Mouse (Mus musculus) liver, embryonic 14.5 days (tissue): Measurements from ENCODE around the gene Csta1. TPM values are rescaled to one million over a fixed set of nuclear protein-coding genes. Genes with fewer than 3 reads are reported as not detected.

Experiments used
- ATAC-seq: fragments of 200-750 bp; cut with Nextera tagmentation; 2 replicates; pipeline ENCODE4 v1.8.0; 2017; ENCODE audit warnings: moderate number of reproducible peaks, mild to moderate bottlenecking, moderate library complexity; ENCODE audit not compliant: insufficient read depth
- DNase-seq, 3 experiments: peaks; one replicate each; pipeline ENCODE4 v3.0.0-alpha.2; 2012 to 2013; ENCODE audit warnings: low read depth in 3 of 3, low spot score in 3 of 3
- H3K27ac ChIP-seq: fragments of 300-500 bp; sonication (generic); 2 replicates; pipeline ENCODE4 v1.5.1; 2014; ENCODE audit warnings: moderate library complexity, mild to moderate bottlenecking, control low read depth, inconsistent platforms
- H3K27me3 ChIP-seq: fragments of 300-500 bp; sonication (generic); 2 replicates; pipeline ENCODE4 v1.6.1; 2014; ENCODE audit warnings: mild to moderate bottlenecking, low read length, moderate library complexity; ENCODE audit not compliant: control insufficient read depth, insufficient read depth
- H3K36me3 ChIP-seq: fragments of 300-500 bp; sonication (generic); replicated peaks from 2 replicates; pipeline ENCODE4 v1.6.1; 2014; ENCODE audit warnings: low read depth; ENCODE audit not compliant: control insufficient read depth, insufficient read depth
- H3K4me1 ChIP-seq, 2 experiments: fragments of 200-500 bp in 1 of 2; fragments of 300-500 bp in 1 of 2; sonication (generic) in 1 of 2; replicated peaks; 2 replicates each; pipeline ENCODE4 v1.6.1; 2012 to 2014; ENCODE audit warnings: antibody characterized with exemption in 1 of 2, inconsistent platforms in 1 of 2, low read length in 1 of 2; ENCODE audit not compliant: control insufficient read depth in 2 of 2, insufficient read depth in 2 of 2
- H3K4me2 ChIP-seq: fragments of 300-500 bp; sonication (generic); 2 replicates; pipeline ENCODE4 v1.6.1; 2014; ENCODE audit warnings: low read depth, mild to moderate bottlenecking, control low read depth, moderate library complexity
- H3K4me3 ChIP-seq, 2 experiments: fragments of 200-500 bp in 1 of 2; fragments of 300-500 bp in 1 of 2; sonication (generic) in 1 of 2; 2 replicates each; pipeline ENCODE4 v1.5.1; 2012 to 2014; ENCODE audit warnings: low read depth in 2 of 2, low read length in 2 of 2, mild to moderate bottlenecking in 2 of 2, control low read depth in 1 of 2, inconsistent platforms in 1 of 2, moderate library complexity in 1 of 2; ENCODE audit not compliant: insufficient read depth in 1 of 2
- H3K9ac ChIP-seq: fragments of 300-500 bp; sonication (generic); replicated peaks from 2 replicates; pipeline ENCODE4 v1.6.1; 2014; ENCODE audit warnings: mild to moderate bottlenecking, control low read depth, moderate library complexity
- H3K9me3 ChIP-seq: fragments of 300-500 bp; sonication (generic); 2 replicates; pipeline ENCODE4 v1.6.1; 2016; ENCODE audit warnings: low read length, mixed read lengths; ENCODE audit not compliant: control insufficient read depth
- CTCF ChIP-seq: IDR thresholded peaks from 2 replicates; pipeline ENCODE4 v1.5.1; 2016; ENCODE audit warnings: antibody characterized with exemption, low read depth, control low read depth
- EP300 ChIP-seq: IDR thresholded peaks from 2 replicates; pipeline ENCODE4 v1.6.1; 2016; ENCODE audit warnings: antibody characterized with exemption, low read depth
- WGBS: fragments of 180-500 bp; shearing (Covaris S2); extraction: QIAGEN DNeasy Blood & Tissue Kit; methylation state at CpG from one replicate; pipeline ENCODE4 v1.1.7; 2014; ENCODE audit not compliant: insufficient replicate concordance; 5-methylcytosine and 5-hydroxymethylcytosine counted together
- polyA plus RNA-seq, 2 experiments: library from polyadenylated mRNA; depleted of rRNA in 1 of 2; stranded (reverse) in 1 of 2; unstranded in 1 of 2; fragments of >200 nt; fragmentation: Nextera tagmentation in 1 of 2; extraction: Ambion mirVana in 1 of 2; gene quantifications; 2 replicates each; pipeline versions ENCODE4 v1.2.1 to v1.2.3; 2012 to 2014

The Csta1 gene
- polyA plus RNA-seq, 2 experiments: not detected

DNA sequence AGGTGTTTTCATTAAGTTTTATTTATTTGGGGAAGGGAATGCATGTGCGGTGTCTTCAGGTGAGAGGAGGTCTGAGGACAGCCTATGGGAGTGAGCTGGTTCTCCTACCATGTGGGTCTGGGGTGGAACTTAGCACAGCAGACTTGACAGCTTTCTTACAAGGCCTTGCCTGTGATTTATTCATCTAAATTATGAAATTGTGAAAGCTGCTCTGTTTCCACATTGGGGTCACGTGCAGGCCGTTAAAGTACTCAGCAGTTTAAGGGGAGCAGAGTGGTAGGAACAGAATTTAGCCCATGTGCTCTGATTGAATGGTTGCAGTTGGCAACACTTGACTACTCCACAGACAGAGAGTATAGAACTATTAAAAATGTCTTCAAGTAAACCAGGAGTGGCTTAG is 51.1 kb downstream of the Csta1 start:
- DNase-seq (no peak), ATAC-seq (no peak)
- no peaks in the 10 kb centered on the region for H3K9me3 ChIP-seq
- H3K27me3 ChIP-seq: no peaks in the 10 kb centered on the region
- H3K36me3 ChIP-seq: no peaks in the 10 kb centered on the region; the same call in none of the 2 replicates
- WGBS: 86% methylated on average over 3 of the region's 3 CpGs
- no peak overlapping the region for H3K4me3 ChIP-seq
- TF ChIP-seq EP300 (no peak), CTCF (no peak)
- no peaks in the 10 kb centered on the region for H3K4me1 ChIP-seq
- H3K9ac ChIP-seq: no peak overlapping the region
- no peak overlapping the region for H3K4me2 ChIP-seq
- H3K27ac ChIP-seq: no peak overlapping the region

DNA sequence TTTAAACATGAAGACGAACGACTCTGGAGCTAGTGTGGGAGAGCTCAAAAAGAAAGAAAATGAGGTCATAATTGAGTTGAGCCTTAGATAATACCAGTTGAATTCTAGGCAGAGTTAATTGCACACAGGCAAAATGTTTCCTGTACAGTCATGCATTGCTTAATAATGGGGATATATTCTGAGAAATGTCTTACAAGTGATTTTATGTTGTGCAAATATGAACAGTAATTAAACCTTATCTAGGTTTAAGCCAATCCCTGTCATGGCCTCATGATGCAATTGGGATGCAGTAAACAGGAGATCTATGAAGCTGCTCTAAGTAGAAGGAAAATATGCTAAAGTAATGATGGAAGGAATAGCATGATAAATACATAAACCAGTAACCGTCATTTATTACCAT is 56.3 kb downstream of the Csta1 start:
- H3K4me3 ChIP-seq: no peak overlapping the region
- ATAC-seq (no peak), DNase-seq (no peak)
- no peak overlapping the region for H3K27ac ChIP-seq
- no peak overlapping the region for H3K4me2 ChIP-seq
- TF ChIP-seq EP300 (no peak), CTCF (no peak)
- no peak overlapping the region for H3K9ac ChIP-seq
- WGBS: 78% methylated on average over 3 of the region's 3 CpGs
- H3K9me3 ChIP-seq: no peaks in the 10 kb centered on the region
- no peaks in the 10 kb centered on the region for H3K36me3 ChIP-seq
- H3K4me1 ChIP-seq: peaks cover 5 to 7% of the 10 kb centered on the region in 2 experiments
- H3K27me3 ChIP-seq: no peaks in the 10 kb centered on the region

DNA sequence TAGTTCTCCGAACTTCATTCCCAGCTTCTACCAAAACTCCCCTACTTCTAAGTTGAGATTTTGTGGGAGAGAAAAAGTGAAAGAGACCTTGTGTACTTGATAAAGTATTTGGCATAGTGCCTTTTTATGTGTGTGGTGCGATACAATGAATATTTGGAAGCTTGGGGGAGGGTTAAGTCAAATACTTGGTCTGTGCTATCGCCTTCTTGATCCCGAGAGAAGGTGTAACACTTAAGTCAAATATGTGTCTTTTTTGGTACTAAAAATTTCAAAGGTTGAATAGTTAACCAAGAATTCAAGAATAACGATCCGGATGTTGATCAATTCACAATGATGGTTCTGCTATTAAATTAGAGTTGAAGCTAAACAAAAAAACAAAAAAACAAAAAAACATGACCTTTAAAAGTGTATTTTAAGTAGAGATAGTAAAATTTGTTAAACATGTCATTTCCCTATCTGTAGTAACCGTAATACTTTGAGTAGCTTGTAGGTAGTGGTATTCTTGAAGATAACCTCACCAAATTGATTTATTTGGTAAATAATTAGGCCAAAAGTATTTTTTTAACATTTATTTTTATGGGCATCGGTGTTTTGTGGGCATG is 58.5 kb downstream of the Csta1 start:
- peak overlapping the region; percentile 18 for H3K27ac ChIP-seq
- peak overlapping the region; percentile 83 for H3K4me2 ChIP-seq
- peak overlapping the region; percentile 86 for H3K9ac ChIP-seq
- no peaks in the 10 kb centered on the region for H3K27me3 ChIP-seq
- peaks cover 11 to 16% of the 10 kb centered on the region in 2 experiments for H3K4me1 ChIP-seq
- DNase-seq (peak in 1 of 3 experiments; percentile 13), ATAC-seq (no peak)
- H3K36me3 ChIP-seq: no peaks in the 10 kb centered on the region
- no peaks in the 10 kb centered on the region for H3K9me3 ChIP-seq
- peak overlapping the region; percentile 75 to 86 for H3K4me3 ChIP-seq
- 21% methylated on average over 8 of the region's 8 CpGs for WGBS
- TF ChIP-seq CTCF (no peak), EP300 (no peak)

DNA sequence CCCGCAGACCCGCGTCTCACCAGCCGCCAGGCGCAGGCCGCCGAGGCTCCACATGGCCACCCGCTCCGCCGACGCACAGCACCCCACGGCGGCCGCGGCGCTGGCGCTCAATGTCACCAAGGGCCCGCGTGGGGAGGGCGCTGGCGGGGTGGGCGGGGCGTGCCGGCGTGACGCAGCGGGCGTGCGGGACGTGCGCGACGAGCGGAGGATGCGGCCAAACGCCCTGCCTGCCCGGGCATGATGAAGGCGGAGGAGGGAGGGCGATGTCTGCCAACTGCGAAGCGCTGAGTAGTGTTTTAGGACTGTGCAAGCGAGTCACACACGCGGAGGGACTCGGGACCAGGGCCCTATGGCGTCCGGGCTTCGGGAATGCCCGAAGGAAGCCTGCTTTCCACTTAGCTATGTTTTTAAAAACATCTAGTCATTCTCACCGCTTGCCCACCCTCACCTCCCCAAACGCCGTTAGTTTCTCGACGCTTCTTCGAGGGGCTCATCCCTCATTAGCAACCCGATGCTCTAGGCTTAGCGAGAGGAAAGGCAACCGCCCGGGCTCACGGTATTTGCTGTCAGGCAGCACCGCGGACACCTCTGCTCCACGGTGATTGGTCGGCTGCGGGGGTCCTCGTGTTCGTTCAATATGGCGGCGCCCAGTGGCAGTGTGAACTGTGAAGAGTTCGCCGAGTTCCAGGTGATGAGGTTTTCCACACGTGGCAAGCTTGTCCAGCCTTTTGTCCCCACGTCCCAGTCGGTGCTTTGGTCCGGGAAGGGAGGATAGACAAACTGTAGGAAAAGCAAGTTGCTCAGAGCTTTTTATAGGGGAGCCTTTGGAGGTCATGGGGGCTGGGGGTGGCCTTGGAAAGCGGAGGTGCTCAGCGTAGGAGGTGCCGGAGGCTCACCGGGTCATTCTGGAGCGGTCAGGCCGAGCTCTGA is 59.3 kb downstream of the Csta1 start, which contains the start of the genes Fam162a and Ccdc58:
TSS of gene Fam162a (minus strand) at position 145 of the 930 bp plus-strand sequence.
TSS of gene Ccdc58 (plus strand) at position 236 of the 930 bp plus-strand sequence.
- peak within 1 kb of the TSS; percentile 83 for H3K4me2 ChIP-seq
- under 1% methylated on average over 81 of the region's 81 CpGs for WGBS
- ATAC-seq (peak; percentile 94), DNase-seq (peak; percentile 78 to 80 (median 79))
- H3K9ac ChIP-seq: peak within 1 kb of the TSS; percentile 86
- no peaks in the 10 kb centered on the region for H3K27me3 ChIP-seq
- H3K36me3 ChIP-seq: no peaks in the 10 kb centered on the region
- peak; percentile 42; the same call in 1 of the 2 replicates for TF ChIP-seq EP300
- peak; percentile 8 for TF ChIP-seq CTCF
- H3K27ac ChIP-seq: peak within 1 kb of the TSS; percentile 92
- peaks cover 11 to 16% of the 10 kb centered on the region in 2 experiments for H3K4me1 ChIP-seq
- peak within 1 kb of the TSS; percentile 75 to 86 for H3K4me3 ChIP-seq
- H3K9me3 ChIP-seq: no peaks in the 10 kb centered on the region

DNA sequence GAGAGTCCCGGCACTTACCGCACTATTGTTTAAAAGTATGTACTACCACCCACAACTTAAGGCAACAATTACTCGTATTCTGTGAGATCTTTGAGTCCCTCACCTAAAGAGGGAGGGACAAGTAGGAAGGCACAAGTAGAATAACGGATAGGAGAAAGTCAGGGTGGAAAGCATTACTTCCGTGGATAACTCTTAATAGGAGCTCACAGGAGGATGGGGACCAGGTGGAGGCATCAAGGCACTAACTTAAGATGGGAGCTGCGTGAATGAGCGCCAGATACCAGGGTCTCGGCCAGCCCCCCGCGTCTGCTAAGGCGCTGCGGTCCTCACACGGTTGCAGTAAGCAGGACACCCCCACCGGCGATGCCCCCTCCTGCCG is 60.0 kb downstream of the Csta1 start:
- Histone ChIP-seq H3K27me3 (no peaks in the 10 kb centered on the region), H3K4me2 (peak overlapping the region; percentile 83), H3K4me3 (peak overlapping the region; percentile 75 to 86), H3K9me3 (no peaks in the 10 kb centered on the region), H3K9ac (peak overlapping the region; percentile 86), H3K36me3 (no peaks in the 10 kb centered on the region), H3K4me1 (peaks cover 11 to 16% of the 10 kb centered on the region in 2 experiments), H3K27ac (peak overlapping the region; percentile 92)
- DNase-seq: peak in 2 of 3 experiments; percentile 20 to 22
- ATAC-seq: peak; percentile 22
- TF ChIP-seq CTCF: no peak
- TF ChIP-seq EP300: no peak
- WGBS: 0% methylated on average over 16 of the region's 16 CpGs

Other genes with a start within 250 kb of the Csta1 start
- 2.8 and 4.3 TPM in 2 replicates for gene Parp9, start 192.8 kb downstream of the Csta1 start, polyA plus RNA-seq (2012; rRNA removed)
- gene Parp9, start 192.8 kb downstream of the Csta1 start, polyA plus RNA-seq (2014; fragmentation: Nextera tagmentation; extraction: Ambion mirVana): 6.9 and 7.6 TPM in 2 replicates
- 1.5 and 1.9 TPM in 2 replicates for gene Dtx3l, start 192.1 kb downstream of the Csta1 start, polyA plus RNA-seq (2012; rRNA removed)
- 3.2 and 3.5 TPM in 2 replicates for gene Dtx3l, start 192.1 kb downstream of the Csta1 start, polyA plus RNA-seq (2014; fragmentation: Nextera tagmentation; extraction: Ambion mirVana)
- gene Kpna1, start 152.5 kb downstream of the Csta1 start, polyA plus RNA-seq (2012; rRNA removed): 7.7 and 10.9 TPM in 2 replicates
- gene Kpna1, start 152.5 kb downstream of the Csta1 start, polyA plus RNA-seq (2014; fragmentation: Nextera tagmentation; extraction: Ambion mirVana): 35.0 and 36.1 TPM in 2 replicates
- gene Wdr5b, start 90.1 kb downstream of the Csta1 start, polyA plus RNA-seq (2012; rRNA removed): 1.6 and 2.3 TPM in 2 replicates
- gene Wdr5b, start 90.1 kb downstream of the Csta1 start, polyA plus RNA-seq (2014; fragmentation: Nextera tagmentation; extraction: Ambion mirVana): 2.8 and 2.9 TPM in 2 replicates
- 35.8 and 76.4 TPM in 2 replicates for gene Fam162a, start 59.6 kb downstream of the Csta1 start, polyA plus RNA-seq (2012; rRNA removed)
- gene Fam162a, start 59.6 kb downstream of the Csta1 start, polyA plus RNA-seq (2014; fragmentation: Nextera tagmentation; extraction: Ambion mirVana): 187 and 221 TPM in 2 replicates
- gene Ccdc58, start 59.6 kb downstream of the Csta1 start, polyA plus RNA-seq (2012; rRNA removed): 19.1 and 52.5 TPM in 2 replicates
- gene Ccdc58, start 59.6 kb downstream of the Csta1 start, polyA plus RNA-seq (2014; fragmentation: Nextera tagmentation; extraction: Ambion mirVana): 44.0 and 46.0 TPM in 2 replicates
- gene Stfa2l1, start 25.6 kb upstream of the Csta1 start, polyA plus RNA-seq (2012; rRNA removed): 22.8 and 30.9 TPM in 2 replicates
- gene Stfa2l1, start 25.6 kb upstream of the Csta1 start, polyA plus RNA-seq (2014; fragmentation: Nextera tagmentation; extraction: Ambion mirVana): 15.7 and 26.8 TPM in 2 replicates
- gene Gm5483, start 53.0 kb upstream of the Csta1 start, polyA plus RNA-seq (2012; rRNA removed): 54.8 and 77.9 TPM in 2 replicates
- gene Gm5483, start 53.0 kb upstream of the Csta1 start, polyA plus RNA-seq (2014; fragmentation: Nextera tagmentation; extraction: Ambion mirVana): 99.6 and 124 TPM in 2 replicates
- gene Gm5416, start 79.2 kb upstream of the Csta1 start, polyA plus RNA-seq (2012; rRNA removed): 0.81 TPM in 1 of 2 replicates, not detected in the other
- 1.7 and 2.9 TPM in 2 replicates for gene Gm5416, start 79.2 kb upstream of the Csta1 start, polyA plus RNA-seq (2014; fragmentation: Nextera tagmentation; extraction: Ambion mirVana)
- 1.3 and 2.5 TPM in 2 replicates for gene 2010005H15Rik, start 90.2 kb upstream of the Csta1 start, polyA plus RNA-seq (2012; rRNA removed)
- gene 2010005H15Rik, start 90.2 kb upstream of the Csta1 start, polyA plus RNA-seq (2014; fragmentation: Nextera tagmentation; extraction: Ambion mirVana): 4.8 and 7.3 TPM in 2 replicates
- 60.2 and 101 TPM in 2 replicates for gene Stfa1, start 145.7 kb upstream of the Csta1 start, polyA plus RNA-seq (2012; rRNA removed)
- gene Stfa1, start 145.7 kb upstream of the Csta1 start, polyA plus RNA-seq (2014; fragmentation: Nextera tagmentation; extraction: Ambion mirVana): 276 and 425 TPM in 2 replicates
- gene BC117090, start 203.1 kb upstream of the Csta1 start, polyA plus RNA-seq (2012; rRNA removed): not detected in 2 replicates
- 0.58 and 1.9 TPM in 2 replicates for gene BC117090, start 203.1 kb upstream of the Csta1 start, polyA plus RNA-seq (2014; fragmentation: Nextera tagmentation; extraction: Ambion mirVana)
- gene BC100530, start 236.5 kb upstream of the Csta1 start, polyA plus RNA-seq (2012; rRNA removed): 45.3 and 77.9 TPM in 2 replicates
- 210 and 313 TPM in 2 replicates for gene BC100530, start 236.5 kb upstream of the Csta1 start, polyA plus RNA-seq (2014; fragmentation: Nextera tagmentation; extraction: Ambion mirVana)